Mouse (Mus musculus) bone marrow macrophage, adult 2 months (primary cell): ENCODE results near the gene Gpr26. TPM values are rescaled to one million over a fixed set of nuclear protein-coding genes. Genes with fewer than 3 reads are reported as not detected.

Experiments used
- H3K27ac ChIP-seq: 2 replicates; pipeline ENCODE4 v1.5.1; 2012; ENCODE audit warnings: low read depth, low read length; ENCODE audit not compliant: insufficient read depth
- H3K4me1 ChIP-seq: 2 replicates; pipeline ENCODE4 v1.6.1; 2012; ENCODE audit warnings: low read length; ENCODE audit not compliant: control insufficient read depth, insufficient read depth
- H3K4me3 ChIP-seq: 2 replicates; pipeline ENCODE4 v1.5.1; 2012; ENCODE audit warnings: mild to moderate bottlenecking, low read length, moderate library complexity; ENCODE audit not compliant: insufficient read depth
- CTCF ChIP-seq: IDR thresholded peaks from 2 replicates; pipeline ENCODE4 v1.5.1; 2012; ENCODE audit warnings: low read depth, mild to moderate bottlenecking, low read length, moderate library complexity
- POLR2A ChIP-seq: IDR thresholded peaks from 2 replicates; pipeline ENCODE4 v1.6.1; 2012; ENCODE audit warnings: mild to moderate bottlenecking, low read depth, low read length, borderline replicate concordance
- polyA plus RNA-seq: library from polyadenylated mRNA; stranded (reverse); fragments of >200 nt; gene quantifications from 2 replicates; pipeline ENCODE4 v1.2.4, GENCODE M21; 2012; ENCODE audit not compliant: missing spikeins, insufficient read depth, insufficient read length

The Gpr26 gene
- polyA plus RNA-seq, 1 experiment = not detected

- TF ChIP-seq CTCF = no peak
- no peak for TF ChIP-seq POLR2A
- Histone ChIP-seq H3K27ac (no peak overlapping the region), H3K4me3 (no peak overlapping the region), H3K4me1 (no peaks in the 10 kb centered on the region)
These were observed 49.7 kb downstream of the Gpr26 start for GRCm38 (mm10) chr7:132015933-132016332.

GRCm38 (mm10) chr7:132025591-132025990, 59.3 kb downstream of the Gpr26 start:
- TF ChIP-seq CTCF (no peak), POLR2A (no peak)

GRCm38 (mm10) chr7:132026671-132027070, 60.4 kb downstream of the Gpr26 start:
- Histone ChIP-seq H3K4me3 (no peak overlapping the region), H3K27ac (no peak overlapping the region), H3K4me1 (no peaks in the 10 kb centered on the region)
- TF ChIP-seq CTCF (no peak), POLR2A (no peak)

More at GRCm38 (mm10) chr7:132025591-132025990, 59.3 kb downstream of the Gpr26 start:
- no peaks in the 10 kb centered on the region for H3K4me1 ChIP-seq
- H3K27ac ChIP-seq = no peak overlapping the region
- H3K4me3 ChIP-seq = no peak overlapping the region

GRCm38 (mm10) chr7:132031940-132032531, 65.8 kb downstream of the Gpr26 start:
- TF ChIP-seq POLR2A (no peak), CTCF (no peak)
- Histone ChIP-seq H3K4me3 (no peak overlapping the region), H3K4me1 (no peaks in the 10 kb centered on the region)

More at GRCm38 (mm10) chr7:132031940-132032531, 65.8 kb downstream of the Gpr26 start:
- no peak overlapping the region for H3K27ac ChIP-seq

Other genes with a start within 250 kb of the Gpr26 start
- not detected in 2 replicates for gene Cpxm2, start 188.3 kb downstream of the Gpr26 start, polyA plus RNA-seq